In genomic region chr6:28833380-28833822, GRCm38 (mm10) we compare ENCODE assay signal across 8 mouse cellular contexts. TPM values are rescaled to one million over a fixed set of nuclear protein-coding genes. Genes with fewer than 3 reads are reported as not detected.
DNase-seq lines count a peak whose midpoint lies in the region; ATAC-seq and TF ChIP-seq lines count a peak whose summit lies in the region.

No protein-coding gene starts in this region.

- peak overlapping the region; percentile 53 for H3K9ac ChIP-seq in heart, adult 2 months (ENCODE audit: low read depth, low read length)
- H3K9ac ChIP-seq in forebrain, embryonic 14.5 days (ENCODE audit: low read length): peak overlapping the region; percentile 92
- H3K9ac ChIP-seq in intestine, embryonic 14.5 days (ENCODE audit: low read length): peak overlapping the region; percentile 17; the same call in 1 of the 2 replicates
- peak overlapping the region; percentile 47; the same call in 1 of the 2 replicates for H3K9ac ChIP-seq in limb, embryonic 15.5 days
- H3K9ac ChIP-seq in neural tube, embryonic 14.5 days (replicated peaks; ENCODE audit: low read depth, low read length): peak overlapping the region; percentile 98

- peak; percentile 52 to 54 for DNase-seq in heart, adult 2 months
- no peak for DNase-seq in heart, adult 8-10 months (ENCODE audit: low spot score)
- DNase-seq in forebrain, embryonic 14.5 days (ENCODE audit: low spot score): peak; percentile 64
- DNase-seq in intestine, embryonic 14.5 days (ENCODE audit: low spot score): peak; percentile 66
- DNase-seq in adipocyte (ENCODE audit: low spot score): no peak

- peaks cover 2% of the 10 kb centered on the region; the same call in 1 of the 2 replicates for H3K27me3 ChIP-seq in heart, adult 2 months (ENCODE audit: control insufficient read depth, insufficient read depth, low read length)
- H3K27me3 ChIP-seq in forebrain, embryonic 14.5 days (replicated peaks; ENCODE audit: control insufficient read depth, insufficient read depth, low read length): no peaks in the 10 kb centered on the region
- peaks cover 31% of the 10 kb centered on the region for H3K27me3 ChIP-seq in intestine, embryonic 14.5 days (replicated peaks; ENCODE audit: control insufficient read depth, insufficient read depth, low read length)
- H3K27me3 ChIP-seq in limb, embryonic 15.5 days: peaks cover 36% of the 10 kb centered on the region
- H3K27me3 ChIP-seq in neural tube, embryonic 14.5 days (ENCODE audit: control insufficient read depth, insufficient read depth, low read length): peaks cover 3% of the 10 kb centered on the region; the same call in 1 of the 2 replicates

- H3K36me3 ChIP-seq in heart, adult 2 months (ENCODE audit: control insufficient read depth, insufficient read depth, low read length): no peaks in the 10 kb centered on the region
- H3K36me3 ChIP-seq in forebrain, embryonic 14.5 days (ENCODE audit: control insufficient read depth, insufficient read depth, low read length): 0 out of 2 replicates have a peak, but pooled peaks cover 8% of the 10 kb centered on the region
- H3K36me3 ChIP-seq in intestine, embryonic 14.5 days (ENCODE audit: control insufficient read depth, insufficient read depth, low read length): 0 out of 2 replicates have a peak, but pooled peaks cover 3% of the 10 kb centered on the region
- H3K36me3 ChIP-seq in limb, embryonic 15.5 days: 0 out of 2 replicates have a peak, but pooled peaks cover 7% of the 10 kb centered on the region
- no peaks in the 10 kb centered on the region for H3K36me3 ChIP-seq in neural tube, embryonic 14.5 days (ENCODE audit: control insufficient read depth, insufficient read depth, low read length)

- WGBS in heart, adult 2 months: 7% methylated on average over 36 of the region's 43 CpGs
- under 1% methylated on average over 30 of the region's 43 CpGs for WGBS in forebrain, embryonic 14.5 days
- 2% methylated on average over 43 of the region's 43 CpGs for WGBS in intestine, embryonic 14.5 days
- WGBS in limb, embryonic 15.5 days: 2% methylated on average over 43 of the region's 43 CpGs
- under 1% methylated on average over 35 of the region's 43 CpGs for WGBS in neural tube, embryonic 14.5 days

- H3K4me3 ChIP-seq in heart, adult 2 months: peak overlapping the region; percentile 68
- H3K4me3 ChIP-seq in forebrain, embryonic 14.5 days (ENCODE audit: low read depth, low read length): peak overlapping the region; percentile 74
- peak overlapping the region; percentile 62 for H3K4me3 ChIP-seq in intestine, embryonic 14.5 days (ENCODE audit: low read depth, low read length)
- peak overlapping the region; percentile 59 for H3K4me3 ChIP-seq in limb, embryonic 15.5 days
- peak overlapping the region; percentile 82 for H3K4me3 ChIP-seq in neural tube, embryonic 14.5 days (ENCODE audit: low read depth, low read length)

- intact Hi-C loops in heart, adult 2 months (cut with DNase I): loop anchor here (5.0 kb wide), 1 partner anchor 411 kb away; the partner anchor contains the start of gene Arf5

- H3K4me1 ChIP-seq in heart, adult 2 months (ENCODE audit: control insufficient read depth, insufficient read depth, low read length): peaks cover 2% of the 10 kb centered on the region; the same call in 1 of the 2 replicates
- H3K4me1 ChIP-seq in forebrain, embryonic 14.5 days (ENCODE audit: control insufficient read depth, insufficient read depth, low read length): peaks cover 26% of the 10 kb centered on the region
- peaks cover 15% of the 10 kb centered on the region for H3K4me1 ChIP-seq in intestine, embryonic 14.5 days (replicated peaks; ENCODE audit: control insufficient read depth, insufficient read depth, low read length)
- H3K4me1 ChIP-seq in limb, embryonic 15.5 days: peaks cover 25% of the 10 kb centered on the region
- peaks cover 25% of the 10 kb centered on the region; the same call in 1 of the 2 replicates for H3K4me1 ChIP-seq in neural tube, embryonic 14.5 days (ENCODE audit: control insufficient read depth, insufficient read depth, low read length)

- no peak for TF ChIP-seq CTCF in heart, adult 2 months (IDR thresholded peaks at IDR 0.05)

- no peak for TF ChIP-seq EP300 in heart, adult 2 months (IDR thresholded peaks at IDR 0.05; ENCODE audit: insufficient read depth, low read depth, low read length)

- H3K9me3 ChIP-seq in forebrain, embryonic 14.5 days (replicated peaks; ENCODE audit: control insufficient read depth, low read length): no peaks in the 10 kb centered on the region
- no peaks in the 10 kb centered on the region for H3K9me3 ChIP-seq in intestine, embryonic 14.5 days (ENCODE audit: control insufficient read depth, low read length)
- H3K9me3 ChIP-seq in limb, embryonic 15.5 days: no peaks in the 10 kb centered on the region
- no peaks in the 10 kb centered on the region for H3K9me3 ChIP-seq in neural tube, embryonic 14.5 days (ENCODE audit: control insufficient read depth, low read length)

- peak overlapping the region; percentile 96 for H3K4me2 ChIP-seq in forebrain, embryonic 14.5 days (ENCODE audit: low read length)
- H3K4me2 ChIP-seq in intestine, embryonic 14.5 days (ENCODE audit: low read length): peak overlapping the region; percentile 100
- peak overlapping the region; percentile 99 for H3K4me2 ChIP-seq in limb, embryonic 15.5 days
- H3K4me2 ChIP-seq in neural tube, embryonic 14.5 days (ENCODE audit: low read depth, low read length): peak overlapping the region; percentile 92

- no peak for TF ChIP-seq POLR2A in heart, adult 2 months (IDR thresholded peaks at IDR 0.05; ENCODE audit: insufficient read depth, low read depth, low read length)

- no peak overlapping the region for H3K27ac ChIP-seq in heart, adult 2 months
- peak overlapping the region; percentile 95 for H3K27ac ChIP-seq in forebrain, embryonic 14.5 days (ENCODE audit: low read depth, low read length)
- H3K27ac ChIP-seq in intestine, embryonic 14.5 days (ENCODE audit: low read depth): no peak overlapping the region
- H3K27ac ChIP-seq in limb, embryonic 15.5 days: no peak overlapping the region
- H3K27ac ChIP-seq in neural tube, embryonic 14.5 days (ENCODE audit: low read depth, low read length): peak overlapping the region; percentile 97

- peak; percentile 54 for ATAC-seq in cerebellum, adult (ENCODE audit: insufficient number of reproducible peaks, low FRiP score, low TSS enrichment)
- peak; percentile 62 for ATAC-seq in forebrain, embryonic 14.5 days
- peak; percentile 68 for ATAC-seq in intestine, embryonic 14.5 days (replicated peaks; ENCODE audit: low FRiP score, low TSS enrichment, low read depth)
- ATAC-seq in limb, embryonic 15.5 days (ENCODE audit: insufficient number of reproducible peaks, low FRiP score, low TSS enrichment, low read depth): 0 out of 2 replicates have a peak, but pooled peaks have one; percentile 54
- ATAC-seq in neural tube, embryonic 14.5 days (ENCODE audit: low read depth): peak; percentile 77

- H3K79me2 ChIP-seq in heart, adult 2 months (replicated peaks; ENCODE audit: control insufficient read depth, insufficient read depth, low read length): no peaks in the 10 kb centered on the region

RNA-seq across cellular contexts. Expression of gene Lrrc4, which starts 1.9 kb away (rescaled TPM):
- total RNA-seq in heart, adult 2 months (2021): under 1 TPM; 0.43 to 0.47 TPM
- polyA plus RNA-seq in heart, adult 2 months (2012; rRNA removed): 0.67 and 0.68 TPM in 2 replicates
- total RNA-seq in heart, adult 8-10 months (2022): under 1 TPM; 0.62 to 0.98 (median 0.76) TPM
- 5.8 and 7.6 TPM in 2 replicates for polyA plus RNA-seq in forebrain, embryonic 14.5 days (2014; fragmentation: Nextera tagmentation; extraction: Ambion mirVana)
- 0.83 and 0.85 TPM in 2 replicates for polyA plus RNA-seq in intestine, embryonic 14.5 days (2014; fragmentation: Nextera tagmentation; extraction: Ambion mirVana)
- 0.36 and 0.56 TPM in 2 replicates for polyA plus RNA-seq in limb, embryonic 15.5 days (2015; fragmentation: Nextera tagmentation; extraction: Ambion mirVana)
- 9.7 and 11.5 TPM in 2 replicates for polyA plus RNA-seq in neural tube, embryonic 14.5 days (2014; fragmentation: Nextera tagmentation; extraction: Ambion mirVana)

Comparison
In these comparisons a context has a peak if more than half of its experiments do, and no peak if none do; other contexts are left out.
1. DNase-seq: peak in heart, adult 2 months (2 of 2), forebrain, embryonic 14.5 days (single experiment) and intestine, embryonic 14.5 days (single experiment); none in heart, adult 8-10 months (single experiment) and adipocyte (single experiment).
2. H3K27ac ChIP-seq: peak in forebrain, embryonic 14.5 days (single experiment) and neural tube, embryonic 14.5 days (single experiment); none in heart, adult 2 months (single experiment), intestine, embryonic 14.5 days (single experiment) and limb, embryonic 15.5 days (single experiment).
3. H3K9ac ChIP-seq: peak in every context shown above with its lines; median percentile 98 in neural tube, embryonic 14.5 days; 92 in forebrain, embryonic 14.5 days; 53 in heart, adult 2 months; 47 in limb, embryonic 15.5 days; 17 in intestine, embryonic 14.5 days.
4. Peak in every context shown above with its lines, with median percentiles within 50 percentile points of each other: H3K4me3 ChIP-seq, ATAC-seq and H3K4me2 ChIP-seq.